Mouse (Mus musculus) lung, postnatal 0 days (tissue): ENCODE measurements around the gene Ftsj1.

Experiments used
- CTCF ChIP-seq: IDR thresholded peaks from 2 replicates; pipeline ENCODE4 v1.5.1; 2016; ENCODE audit warnings: antibody characterized with exemption, mild to moderate bottlenecking
- EP300 ChIP-seq: IDR thresholded peaks from 2 replicates; pipeline ENCODE4 v1.6.1; 2016; ENCODE audit warnings: antibody characterized with exemption, mild to moderate bottlenecking, control low read depth

GRCm38 (mm10) chrX:8206694-8207197 lies 45.5 kb downstream of the Ftsj1 start:
- TF ChIP-seq CTCF (no peak), EP300 (no peak)
